In genomic region chr11:104331208-104331607, GRCm38 (mm10) we compare ENCODE assay signal across 23 mouse cellular contexts.
DNase-seq lines count a peak whose midpoint lies in the region; ATAC-seq and TF ChIP-seq lines count a peak whose summit lies in the region.
"Had no signal": no experiment of that assay in that cellular context is flagged by ENCODE, and none has a peak within 500 bp of the region (broad histone marks: within the 10 kb centered on the region; RNA-seq: fewer than 3 reads in every experiment).

No protein-coding gene starts in this region.

- peaks cover 48% of the 10 kb centered on the region for H3K36me3 ChIP-seq in heart, embryonic 13.5 days
- H3K36me3 ChIP-seq in lung, postnatal 0 days (ENCODE audit: insufficient read depth, low read length), result peaks cover 17% of the 10 kb centered on the region

- H3K27ac ChIP-seq in cerebellum, adult 2 months (ENCODE audit: insufficient read depth, low read length), result no peak overlapping the region
- H3K27ac ChIP-seq in heart, embryonic 13.5 days (replicated peaks), result 0 out of 2 replicates have a peak overlapping the region, but pooled peaks have one; percentile 12
- peak overlapping the region; percentile 14; the same call in 1 of the 2 replicates for H3K27ac ChIP-seq in lung, postnatal 0 days (ENCODE audit: low read length)
- H3K27ac ChIP-seq in cortical plate, adult 2 months (ENCODE audit: insufficient read depth, low read length), result 0 out of 2 replicates have a peak overlapping the region, but pooled peaks have one; percentile 8
- H3K27ac ChIP-seq: embryonic facial prominence, embryonic 15.5 days; neural tube, embryonic 12.5 days had no signal

- peak; percentile 29 to 47 for DNase-seq in cerebellum, adult 2 months
- DNase-seq in cerebellum, postnatal 36 days, result no peak
- no peak for DNase-seq in heart, postnatal 25 days (ENCODE audit: low spot score)
- DNase-seq in lung, postnatal 0 days (ENCODE audit: low spot score), result no peak
- no peak for DNase-seq in lung, postnatal 14 days
- DNase-seq in frontal cortex, postnatal 10 days (ENCODE audit: low spot score in 2 of 2), result no peak
- DNase-seq: adrenal gland, postnatal 10 days; cerebellum, adult 8-10 months; heart, postnatal 4 days; kidney, adult 11 months; layer of hippocampus, postnatal 36 days; left cerebral cortex, postnatal 4 days; liver; lung, postnatal 10 days; right cerebral cortex, postnatal 14 days; spleen, adult 18-20 months; thymus, adult 18-20 months; thymus, postnatal 4 days had no signal

- no peak overlapping the region for H3K9ac ChIP-seq in heart, embryonic 13.5 days
- H3K9ac ChIP-seq in lung, postnatal 0 days (replicated peaks; ENCODE audit: low read depth), result no peak overlapping the region
- H3K9ac ChIP-seq: embryonic facial prominence, embryonic 15.5 days; neural tube, embryonic 12.5 days had no signal

- TF ChIP-seq CTCF in cerebellum, adult 2 months (IDR thresholded peaks at IDR 0.05; ENCODE audit: borderline replicate concordance, insufficient read depth, low read depth, low read length), result no peak
- no peak for TF ChIP-seq CTCF in lung, postnatal 0 days (IDR thresholded peaks at IDR 0.05)
- TF ChIP-seq CTCF in cortical plate, adult 2 months (IDR thresholded peaks at IDR 0.05; ENCODE audit: extremely low read depth, insufficient read depth, low read length), result no peak

- peaks cover 13% of the 10 kb centered on the region for H3K4me1 ChIP-seq in cerebellum, adult 2 months (ENCODE audit: control insufficient read depth, insufficient read depth, low read length)
- peaks cover 24% of the 10 kb centered on the region for H3K4me1 ChIP-seq in heart, embryonic 13.5 days
- no peaks in the 10 kb centered on the region for H3K4me1 ChIP-seq in lung, postnatal 0 days (ENCODE audit: insufficient read depth, low read depth, low read length)
- no peaks in the 10 kb centered on the region for H3K4me1 ChIP-seq in cortical plate, adult 2 months (ENCODE audit: control insufficient read depth, insufficient read depth, low read length)
- H3K4me1 ChIP-seq: embryonic facial prominence, embryonic 15.5 days; neural tube, embryonic 12.5 days had no signal

- no peaks in the 10 kb centered on the region for H3K9me3 ChIP-seq in heart, embryonic 13.5 days
- no peaks in the 10 kb centered on the region for H3K9me3 ChIP-seq in lung, postnatal 0 days (ENCODE audit: low read length)
- H3K9me3 ChIP-seq: embryonic facial prominence, embryonic 15.5 days; neural tube, embryonic 12.5 days had no signal

- WGBS in cerebellum, adult 2 months, result 25% methylated on average over 3 of the region's 3 CpGs
- 83% methylated on average over 3 of the region's 3 CpGs for WGBS in heart, embryonic 13.5 days
- WGBS in lung, postnatal 0 days, result 91% methylated on average over 3 of the region's 3 CpGs

- no peaks in the 10 kb centered on the region for H3K27me3 ChIP-seq in cerebellum, adult 2 months (ENCODE audit: control insufficient read depth, insufficient read depth, low read length)
- H3K27me3 ChIP-seq in heart, embryonic 13.5 days (replicated peaks), result no peaks in the 10 kb centered on the region
- no peaks in the 10 kb centered on the region for H3K27me3 ChIP-seq in lung, postnatal 0 days (replicated peaks; ENCODE audit: insufficient read depth, low read length)
- H3K27me3 ChIP-seq: embryonic facial prominence, embryonic 15.5 days; neural tube, embryonic 12.5 days; Patski had no signal

- H3K4me2 ChIP-seq in heart, embryonic 13.5 days, result no peak overlapping the region
- no peak overlapping the region for H3K4me2 ChIP-seq in lung, postnatal 0 days (replicated peaks; ENCODE audit: low read depth, low read length)
- H3K4me2 ChIP-seq: embryonic facial prominence, embryonic 15.5 days; neural tube, embryonic 12.5 days had no signal

- TF ChIP-seq EP300 in lung, postnatal 0 days (IDR thresholded peaks at IDR 0.05), result no peak

- intact Hi-C loops in heart, postnatal 25 days (cut with DNase I), result no loop called here

- no peak for TF ChIP-seq POLR2A in cerebellum, adult 2 months (IDR thresholded peaks at IDR 0.05; ENCODE audit: borderline replicate concordance, insufficient read depth, low read length)
- no peak for TF ChIP-seq POLR2A in cortical plate, adult 2 months (IDR thresholded peaks at IDR 0.05; ENCODE audit: extremely low read depth, insufficient read depth, low read length)

- ATAC-seq in heart, embryonic 13.5 days (ENCODE audit: extremely low read depth, insufficient number of reproducible peaks, low FRiP score, low TSS enrichment), result no peak
- no peak for ATAC-seq in lung, postnatal 0 days
- ATAC-seq: Patski had no signal

- H3K4me3 ChIP-seq in cerebellum, adult 2 months (replicated peaks; ENCODE audit: insufficient read depth, low read depth, low read length), result no peak overlapping the region
- no peak overlapping the region for H3K4me3 ChIP-seq in heart, embryonic 13.5 days
- no peak overlapping the region for H3K4me3 ChIP-seq in lung, postnatal 0 days (ENCODE audit: low read depth, low read length)
- H3K4me3 ChIP-seq in cortical plate, adult 2 months (ENCODE audit: insufficient read depth, low read length), result no peak overlapping the region
- H3K4me3 ChIP-seq: embryonic facial prominence, embryonic 15.5 days; neural tube, embryonic 12.5 days had no signal

Comparison
In these comparisons a context has a peak if more than half of its experiments do, and no peak if none do; other contexts are left out.
1. DNase-seq: peak in cerebellum, adult 2 months (2 of 2); none in cerebellum, postnatal 36 days (0 of 2), heart, postnatal 25 days (single experiment), lung, postnatal 0 days (single experiment), lung, postnatal 14 days (single experiment) and frontal cortex, postnatal 10 days (0 of 2).